Mouse (Mus musculus): ENCODE results near the gene Ifrd1. TPM values are rescaled to one million over a fixed set of nuclear protein-coding genes. Genes with fewer than 3 reads are reported as not detected.

The Ifrd1 gene
- polyA plus RNA-seq, 1 experiment: 131 TPM

- Histone ChIP-seq H3K4me1 (ENCODE audit: control insufficient read depth, insufficient read depth, insufficient read length, low read length) (no peaks in the 10 kb centered on the region), H3K36me3 (ENCODE audit: control insufficient read depth, insufficient read depth, low read length) (no peaks in the 10 kb centered on the region), H3K27ac (ENCODE audit: insufficient read depth, low read depth, low read length) (no peak overlapping the region), H3K4me3 (ENCODE audit: low read depth, low read length) (no peak overlapping the region), H3K27me3 (ENCODE audit: control insufficient read depth, insufficient read depth, low read length) (no peaks in the 10 kb centered on the region)
- WGBS: 71% methylated on average over 8 of the region's 8 CpGs
- TF ChIP-seq POLR2A (IDR thresholded peaks at IDR 0.05; ENCODE audit: low read depth, low read length) (no peak), CTCF (IDR thresholded peaks at IDR 0.05; ENCODE audit: extremely low read depth, insufficient read length, insufficient replicate concordance, low read depth, low read length) (no peak)
Observed at GRCm38 (mm10) chr12:40152353-40153069, 95.8 kb downstream of the Ifrd1 start.

Other genes starting within 250 kb of the Ifrd1 start
- gene Arl4a, start 210.5 kb downstream of the Ifrd1 start, polyA plus RNA-seq (2012; rRNA removed): 1.4 and 4.3 TPM in 2 replicates
- gene Scin, start 114.3 kb downstream of the Ifrd1 start, polyA plus RNA-seq (2012; rRNA removed): 17.8 and 79.2 TPM in 2 replicates
- gene Lsmem1, start 49.0 kb downstream of the Ifrd1 start, polyA plus RNA-seq (2012; rRNA removed): not detected in 2 replicates
- 1.0 and 2.2 TPM in 2 replicates for gene Zfp277, start 197.4 kb upstream of the Ifrd1 start, polyA plus RNA-seq (2012; rRNA removed)
- 0.77 and 0.94 TPM in 2 replicates for gene Dock4, start 197.4 kb upstream of the Ifrd1 start, polyA plus RNA-seq (2012; rRNA removed)